Mouse (Mus musculus) myocyte (in vitro differentiated cells): ENCODE data around the gene Ppp1ca. TPM values are rescaled to one million over a fixed set of nuclear protein-coding genes. Genes with fewer than 3 reads are reported as not detected.

Experiments used
- H3K27me3 ChIP-seq: one replicate; pipeline ENCODE4 v1.6.1; 2011; ENCODE audit not compliant: control insufficient read depth, insufficient read depth, insufficient read length
- H3K36me3 ChIP-seq: one replicate; pipeline ENCODE4 v1.6.1; 2011; ENCODE audit not compliant: control insufficient read depth, insufficient read depth
- H3K4me2 ChIP-seq: one replicate; pipeline ENCODE4 v1.6.1; 2011; ENCODE audit warnings: low read depth, control low read depth
- H3K4me3 ChIP-seq: one replicate; pipeline ENCODE4 v1.5.1; 2011; ENCODE audit warnings: mild to moderate bottlenecking, control low read depth, moderate library complexity
- H3K79me2 ChIP-seq: one replicate; pipeline ENCODE4 v1.6.1; 2011; ENCODE audit not compliant: control insufficient read depth, insufficient read depth
- H3ac ChIP-seq: one replicate; pipeline ENCODE4 v1.6.1; 2011; ENCODE audit not compliant: control insufficient read depth, insufficient read length
- CEBPB ChIP-seq: IDR thresholded peaks from 2 replicates; pipeline ENCODE4 v1.6.1; 2011; ENCODE audit warnings: mild to moderate bottlenecking, moderate library complexity; ENCODE audit not compliant: poor library complexity, insufficient read depth, severe bottlenecking
- E2F4 ChIP-seq: IDR thresholded peaks from one replicate; pipeline ENCODE4 v1.6.1; 2011; ENCODE audit warnings: mild to moderate bottlenecking, control low read depth, moderate library complexity; ENCODE audit not compliant: insufficient read depth
- MAX ChIP-seq: IDR thresholded peaks from one replicate; pipeline ENCODE4 v1.6.1; 2011; ENCODE audit warnings: low read depth, mild to moderate bottlenecking, control low read depth
- MYOD1 ChIP-seq, 3 experiments: IDR thresholded peaks; one replicate each; pipeline ENCODE4 v1.6.1; 2011; ENCODE audit warnings: control low read depth in 2 of 3, low read depth in 2 of 3, mild to moderate bottlenecking in 2 of 3, moderate library complexity in 1 of 3; ENCODE audit not compliant: insufficient read length in 2 of 3, control insufficient read depth in 1 of 3
- MYOG ChIP-seq, 3 experiments: IDR thresholded peaks; one replicate each; pipeline ENCODE4 v1.6.1; 2011; ENCODE audit warnings: control low read depth in 2 of 3, low read depth in 2 of 3, mild to moderate bottlenecking in 2 of 3; ENCODE audit not compliant: insufficient read length in 2 of 3, control insufficient read depth in 1 of 3, insufficient read depth in 1 of 3
- POLR2A ChIP-seq: IDR thresholded peaks from one replicate; pipeline ENCODE4 v1.6.1; 2011; ENCODE audit warnings: low read depth, mild to moderate bottlenecking, control low read depth, moderate library complexity; ENCODE audit not compliant: insufficient read length
- POLR2AphosphoS2 ChIP-seq: IDR thresholded peaks from one replicate; pipeline ENCODE4 v1.6.1; 2011; ENCODE audit warnings: low read depth, control low read depth; ENCODE audit not compliant: insufficient read length
- REST ChIP-seq: IDR thresholded peaks from one replicate; pipeline ENCODE4 v1.6.1; 2011; ENCODE audit warnings: mild to moderate bottlenecking, control low read depth, moderate library complexity; ENCODE audit not compliant: insufficient read depth, insufficient read length
- SRF ChIP-seq: IDR thresholded peaks from one replicate; pipeline ENCODE4 v1.6.1; 2011; ENCODE audit warnings: low read depth; ENCODE audit not compliant: control insufficient read depth, insufficient read length
- TCF12 ChIP-seq: IDR thresholded peaks from one replicate; pipeline ENCODE4 v1.6.1; 2011; ENCODE audit warnings: mild to moderate bottlenecking, control low read depth; ENCODE audit not compliant: poor library complexity, insufficient read depth, severe bottlenecking
- TCF3 ChIP-seq: IDR thresholded peaks from one replicate; pipeline ENCODE4 v1.6.1; 2011; ENCODE audit warnings: low read depth, control low read depth; ENCODE audit not compliant: insufficient read length
- USF1 ChIP-seq: IDR thresholded peaks from one replicate; pipeline ENCODE4 v1.6.1; 2011; ENCODE audit warnings: low read depth, mild to moderate bottlenecking, control low read depth, moderate library complexity
- polyA plus RNA-seq: library from polyadenylated mRNA; unstranded; fragments of >200 nt; fragmentation: generic; extraction: Trizol; gene quantifications from one replicate; pipeline ENCODE4 v1.2.1, GENCODE M21; 2012; ENCODE audit warnings: missing spikeins

Ppp1ca gene
- polyA plus RNA-seq, 1 experiment, result 702 TPM

- peak overlapping the region; percentile 98 for H3K4me2 ChIP-seq
- H3K27me3 ChIP-seq, result no peaks in the 10 kb centered on the region
- H3ac ChIP-seq, result peak overlapping the region; percentile 6
- H3K4me3 ChIP-seq, result peak overlapping the region; percentile 29
- H3K36me3 ChIP-seq, result no peaks in the 10 kb centered on the region
- TF ChIP-seq POLR2AphosphoS2, result peak; percentile 90
- TF ChIP-seq MYOD1 (IDR thresholded peaks at IDR 0.05; ENCODE audit: control insufficient read depth in 1 of 3, insufficient read length in 2 of 3, low read depth in 2 of 3), result peak in 1 of 3 experiments; percentile 9
- TF ChIP-seq TCF12, result no peak
- peak; percentile 74 for TF ChIP-seq POLR2A
- TF ChIP-seq REST, result no peak
- peaks cover 8% of the 10 kb centered on the region for H3K79me2 ChIP-seq
Observed at GRCm38 (mm10) chr19:4232186-4232572, 40.3 kb downstream of the Ppp1ca start.

DNA sequence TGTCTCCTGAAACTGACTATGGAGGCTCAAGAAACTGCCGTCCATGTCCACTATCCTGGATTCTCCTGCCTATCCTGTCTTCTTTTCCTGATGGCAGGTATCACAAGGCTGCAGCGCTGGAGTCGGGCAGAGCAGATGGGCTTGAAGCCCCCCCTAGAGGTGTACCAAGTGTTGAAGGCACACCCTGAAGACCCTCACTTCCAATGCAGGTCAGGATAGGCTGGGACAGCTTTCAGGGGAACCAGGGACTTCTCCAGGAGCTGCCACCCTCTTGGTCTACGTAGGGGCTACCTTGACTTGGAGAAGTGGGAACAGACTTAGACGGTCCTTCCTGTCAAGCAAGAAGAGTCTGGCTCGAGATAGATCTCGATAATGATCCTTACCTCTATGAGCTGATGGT is 40.8 kb downstream of the Ppp1ca start:
- H3K36me3 ChIP-seq, result no peaks in the 10 kb centered on the region
- H3K4me2 ChIP-seq, result peak overlapping the region; percentile 98
- H3K79me2 ChIP-seq, result peaks cover 8% of the 10 kb centered on the region
- H3ac ChIP-seq, result no peak overlapping the region
- no peak for TF ChIP-seq REST
- no peak for TF ChIP-seq POLR2AphosphoS2
- no peaks in the 10 kb centered on the region for H3K27me3 ChIP-seq
- peak overlapping the region; percentile 29 for H3K4me3 ChIP-seq

- Histone ChIP-seq H3K79me2 (peaks cover 8% of the 10 kb centered on the region), H3K4me2 (no peak overlapping the region), H3K36me3 (no peaks in the 10 kb centered on the region), H3ac (no peak overlapping the region), H3K27me3 (no peaks in the 10 kb centered on the region), H3K4me3 (no peak overlapping the region)
- TF ChIP-seq E2F4 (no peak), REST (no peak), CEBPB (no peak), MAX (no peak), SRF (no peak), USF1 (no peak), MYOG (IDR thresholded peaks at IDR 0.05; ENCODE audit: control insufficient read depth in 1 of 3, insufficient read depth in 1 of 3, insufficient read length in 2 of 3, low read depth in 2 of 3) (peak in 1 of 3 experiments; percentile 62), TCF12 (peak; percentile 44), POLR2A (no peak), TCF3 (no peak), POLR2AphosphoS2 (peak; percentile 5), MYOD1 (IDR thresholded peaks at IDR 0.05; ENCODE audit: control insufficient read depth in 1 of 3, insufficient read length in 2 of 3, low read depth in 2 of 3) (peak in 2 of 3 experiments; percentile 38 to 77)
Observed at GRCm38 (mm10) chr19:4234548-4234947, 42.7 kb downstream of the Ppp1ca start.

- Histone ChIP-seq H3K36me3 (no peaks in the 10 kb centered on the region), H3K4me3 (no peak overlapping the region), H3K4me2 (no peak overlapping the region), H3ac (no peak overlapping the region), H3K27me3 (no peaks in the 10 kb centered on the region), H3K79me2 (no peaks in the 10 kb centered on the region)
- TF ChIP-seq POLR2AphosphoS2 (no peak), MYOD1 (IDR thresholded peaks at IDR 0.05; ENCODE audit: control insufficient read depth in 1 of 3, insufficient read length in 2 of 3, low read depth in 2 of 3) (no peak), MYOG (IDR thresholded peaks at IDR 0.05; ENCODE audit: control insufficient read depth in 1 of 3, insufficient read depth in 1 of 3, insufficient read length in 2 of 3, low read depth in 2 of 3) (no peak), SRF (no peak), USF1 (no peak), CEBPB (no peak), POLR2A (no peak), MAX (no peak), TCF12 (no peak), REST (no peak), TCF3 (no peak), E2F4 (no peak)
Observed at GRCm38 (mm10) chr19:4240247-4240668, 48.4 kb downstream of the Ppp1ca start.

- H3K4me2 ChIP-seq, result no peak overlapping the region
- no peak overlapping the region for H3ac ChIP-seq
- H3K79me2 ChIP-seq, result no peaks in the 10 kb centered on the region
- H3K4me3 ChIP-seq, result no peak overlapping the region
- H3K36me3 ChIP-seq, result no peaks in the 10 kb centered on the region
- H3K27me3 ChIP-seq, result no peaks in the 10 kb centered on the region
- TF ChIP-seq TCF3 (no peak), USF1 (no peak), POLR2A (no peak), TCF12 (no peak), POLR2AphosphoS2 (no peak), SRF (no peak), E2F4 (no peak), MAX (no peak), MYOG (IDR thresholded peaks at IDR 0.05; ENCODE audit: control insufficient read depth in 1 of 3, insufficient read depth in 1 of 3, insufficient read length in 2 of 3, low read depth in 2 of 3) (no peak), CEBPB (no peak), REST (no peak), MYOD1 (IDR thresholded peaks at IDR 0.05; ENCODE audit: control insufficient read depth in 1 of 3, insufficient read length in 2 of 3, low read depth in 2 of 3) (no peak)
Observed at GRCm38 (mm10) chr19:4242416-4242815, 50.6 kb downstream of the Ppp1ca start.
